Mouse (Mus musculus): Measurements from ENCODE around the gene Col8a1.

GRCm38 (mm10) chr16:57755241-57755640, 704 bp upstream of the Col8a1 start:
- TF ChIP-seq CTCF (IDR thresholded peaks at IDR 0.05; ENCODE audit: low read depth, low read length) (no peak), POLR2A (IDR thresholded peaks at IDR 0.05; ENCODE audit: borderline replicate concordance, low read depth, low read length) (no peak)

Measured in bone marrow macrophage, adult 2 months (primary cell).